Mouse (Mus musculus): ENCODE data around the gene Sun1.

Gene Sun1

DNA sequence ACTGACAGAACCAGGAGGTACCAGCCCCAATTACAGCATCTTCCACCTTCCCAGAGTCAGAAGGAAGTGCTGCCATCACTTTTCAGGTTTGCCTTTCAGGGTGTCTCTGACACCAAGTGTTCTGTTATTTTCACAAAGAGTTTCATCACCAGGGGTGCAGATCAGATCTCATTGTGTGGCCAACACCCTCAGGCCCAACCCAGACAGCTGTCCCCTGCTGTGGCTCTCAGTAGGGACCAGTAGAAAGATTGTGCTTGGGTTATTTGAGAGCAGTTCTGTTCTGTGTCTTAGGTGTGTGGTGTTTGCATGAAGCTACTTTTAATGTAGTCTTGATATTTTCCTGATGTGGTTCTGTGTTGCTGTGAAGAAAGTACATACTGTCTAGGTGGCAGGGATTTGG lies 7.7 kb downstream of the Sun1 start:
- no peak for DNase-seq (ENCODE audit: low spot score)

- no peak for DNase-seq (ENCODE audit: low spot score)
Observed at GRCm38 (mm10) chr5:139208871-139209684, 8.6 kb downstream of the Sun1 start.

DNA sequence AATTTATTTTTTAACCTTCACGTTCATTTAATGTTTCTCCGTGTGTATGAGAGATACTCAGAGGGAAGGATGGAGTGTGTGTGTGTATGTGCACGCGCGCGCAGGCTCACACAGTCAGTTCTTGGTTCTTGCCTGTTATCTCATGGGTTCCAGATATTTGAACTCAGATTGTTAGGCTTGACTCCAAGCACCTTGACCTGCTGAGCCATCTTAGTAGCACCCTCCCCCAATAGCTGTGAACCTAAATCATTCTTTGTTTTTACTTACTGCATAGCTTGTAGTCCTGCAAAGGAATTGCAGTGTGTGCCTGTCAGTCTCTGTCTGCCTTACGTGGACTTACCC lies 9.2 kb downstream of the Sun1 start:
- no peak for DNase-seq (ENCODE audit: low spot score)

GRCm38 (mm10) chr5:139211737-139212385 lies 11.4 kb downstream of the Sun1 start:
- DNase-seq (ENCODE audit: low spot score) = no peak

DNA sequence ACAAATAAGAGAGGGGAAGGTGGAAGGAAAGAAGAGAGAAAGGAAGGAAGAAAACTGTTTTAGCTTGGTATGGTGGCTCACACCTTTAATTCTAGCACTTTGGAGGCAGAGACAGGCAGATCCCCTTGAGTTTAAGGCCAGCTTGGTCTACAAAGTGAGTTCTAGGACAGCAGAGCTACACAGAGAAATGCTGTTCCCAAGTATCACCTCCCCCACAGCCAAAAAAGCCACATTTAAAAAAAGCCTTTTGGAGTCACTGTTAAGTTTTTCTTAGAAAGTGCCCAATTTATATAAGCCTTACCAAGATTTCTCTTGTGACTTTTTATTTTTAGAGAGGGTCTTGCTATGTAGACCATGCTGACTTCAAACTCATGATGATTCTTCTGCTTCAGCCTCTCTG lies 13.9 kb downstream of the Sun1 start:
- DNase-seq (ENCODE audit: low spot score) = no peak

DNA sequence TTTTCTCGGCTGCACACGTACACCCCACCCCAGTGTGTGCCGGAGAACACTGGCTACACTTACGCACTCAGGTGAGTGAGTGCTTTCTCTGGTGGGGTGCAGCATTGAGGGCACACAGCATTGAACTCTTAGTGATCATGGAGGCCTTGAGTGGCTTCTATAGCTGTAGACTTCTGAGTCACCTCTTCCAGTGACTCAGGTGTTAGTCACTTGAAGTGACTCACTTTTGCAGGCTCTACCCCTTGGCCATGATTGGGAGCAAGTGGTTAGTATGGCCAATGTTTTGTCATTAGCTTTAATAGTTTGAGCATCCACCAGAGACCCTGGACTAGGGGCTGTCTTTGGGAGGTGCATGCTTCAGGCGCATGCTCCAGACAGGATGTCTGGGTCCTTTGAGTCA lies 14.7 kb downstream of the Sun1 start:
- no peak for DNase-seq (ENCODE audit: low spot score)

- no peak for DNase-seq (ENCODE audit: low spot score)
Observed at GRCm38 (mm10) chr5:139216121-139216520, 15.7 kb downstream of the Sun1 start.

GRCm38 (mm10) chr5:139216774-139217173 lies 16.3 kb downstream of the Sun1 start:
- no peak for DNase-seq (ENCODE audit: low spot score)

DNA sequence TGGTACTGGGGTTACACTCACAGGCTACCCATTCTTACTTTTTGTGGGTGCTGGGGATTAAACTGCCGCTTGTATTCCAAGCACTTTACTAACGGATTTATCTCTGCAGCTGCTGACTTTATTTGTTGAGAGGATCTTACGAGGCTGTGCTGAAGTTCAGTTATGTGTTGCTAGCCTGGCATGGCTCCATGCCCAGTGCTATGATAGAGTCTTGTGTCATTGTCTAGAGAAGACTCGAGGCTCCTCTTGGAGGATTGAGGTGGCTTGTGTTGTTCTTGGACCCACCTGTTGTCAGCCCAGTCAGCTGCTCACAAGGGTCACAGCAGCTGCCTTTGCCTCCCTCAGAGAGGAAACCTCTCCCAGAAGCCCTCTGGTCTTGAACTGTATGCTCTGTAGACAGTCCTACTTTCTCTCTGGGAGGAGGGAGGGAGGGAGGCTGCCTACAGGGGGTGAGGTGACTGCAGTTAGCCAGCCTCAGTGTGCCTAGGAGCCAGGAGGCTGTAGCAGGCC lies 19.6 kb downstream of the Sun1 start:
- no peak for DNase-seq (ENCODE audit: low spot score)

DNA sequence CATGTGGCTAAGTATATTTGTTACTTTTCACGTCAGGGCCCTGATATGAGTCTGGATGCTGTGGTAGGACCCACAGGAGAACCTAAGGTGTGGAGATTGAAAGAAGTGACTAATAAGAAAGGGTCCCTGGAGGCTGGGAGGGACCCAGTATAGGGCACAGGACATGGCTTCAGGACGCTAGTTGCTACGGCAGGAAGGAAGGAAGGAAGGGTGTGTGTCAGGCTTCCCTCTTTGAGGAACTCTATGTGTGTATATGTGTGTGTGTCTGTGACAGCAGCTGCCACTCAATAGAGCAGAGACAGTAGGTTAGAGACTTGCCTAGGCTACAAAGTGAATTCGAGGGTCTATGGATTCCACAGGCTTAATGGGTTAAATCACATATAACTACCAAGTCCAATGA lies 20.2 kb downstream of the Sun1 start:
- no peak for DNase-seq (ENCODE audit: low spot score)

GRCm38 (mm10) chr5:139223331-139223730 lies 22.9 kb downstream of the Sun1 start:
- DNase-seq (ENCODE audit: low spot score) = no peak

DNA sequence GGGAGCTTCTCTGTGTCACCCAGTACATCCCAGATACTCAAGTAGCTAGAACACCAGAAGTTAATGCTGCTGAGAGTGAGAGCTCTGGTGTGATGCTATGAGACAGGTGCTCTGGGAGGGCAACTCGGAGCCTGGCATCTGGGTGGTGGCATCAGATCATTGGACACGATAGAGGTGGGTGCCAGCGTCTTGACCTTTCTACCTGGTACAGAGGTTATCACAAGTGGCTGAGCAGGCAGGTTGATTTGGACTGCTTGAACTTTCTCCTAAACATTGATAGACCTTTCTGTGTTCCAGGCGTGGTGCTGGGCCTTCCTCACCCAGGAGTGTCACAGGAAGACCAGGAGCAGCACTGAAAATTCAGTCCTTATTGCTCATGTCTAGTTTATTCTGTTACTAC lies 26.8 kb downstream of the Sun1 start:
- DNase-seq (ENCODE audit: low spot score) = no peak

GRCm38 (mm10) chr5:139227645-139228044 lies 27.2 kb downstream of the Sun1 start:
- no peak for DNase-seq (ENCODE audit: low spot score)

- DNase-seq (ENCODE audit: low spot score) = no peak
Observed at GRCm38 (mm10) chr5:139228318-139228717, 27.9 kb downstream of the Sun1 start.

- DNase-seq (ENCODE audit: low spot score) = no peak
Observed at GRCm38 (mm10) chr5:139229716-139230115, 29.3 kb downstream of the Sun1 start.

GRCm38 (mm10) chr5:139232083-139232482 lies 31.6 kb downstream of the Sun1 start:
- no peak for DNase-seq (ENCODE audit: low spot score)

DNA sequence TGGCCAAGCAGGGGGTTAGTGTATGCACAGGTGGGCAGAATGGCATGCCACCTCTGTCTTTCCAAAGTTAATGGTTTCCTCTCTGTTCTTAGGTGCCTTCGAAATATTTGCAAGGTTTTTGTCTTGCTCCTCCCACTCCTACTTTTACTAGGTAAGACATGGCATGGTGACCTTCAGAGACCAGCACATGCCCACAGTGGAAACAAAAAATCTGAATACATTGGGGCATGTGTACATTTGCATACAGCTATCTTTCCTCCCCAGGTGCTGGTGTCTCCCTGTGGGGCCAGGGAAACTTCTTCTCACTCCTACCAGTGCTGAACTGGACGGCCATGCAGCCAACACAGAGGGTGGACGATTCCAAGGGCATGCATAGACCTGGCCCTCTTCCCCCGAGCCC lies 34.0 kb downstream of the Sun1 start:
- DNase-seq (ENCODE audit: low spot score) = no peak

- DNase-seq (ENCODE audit: low spot score) = no peak
Observed at GRCm38 (mm10) chr5:139237436-139237835, 37.0 kb downstream of the Sun1 start.

DNA sequence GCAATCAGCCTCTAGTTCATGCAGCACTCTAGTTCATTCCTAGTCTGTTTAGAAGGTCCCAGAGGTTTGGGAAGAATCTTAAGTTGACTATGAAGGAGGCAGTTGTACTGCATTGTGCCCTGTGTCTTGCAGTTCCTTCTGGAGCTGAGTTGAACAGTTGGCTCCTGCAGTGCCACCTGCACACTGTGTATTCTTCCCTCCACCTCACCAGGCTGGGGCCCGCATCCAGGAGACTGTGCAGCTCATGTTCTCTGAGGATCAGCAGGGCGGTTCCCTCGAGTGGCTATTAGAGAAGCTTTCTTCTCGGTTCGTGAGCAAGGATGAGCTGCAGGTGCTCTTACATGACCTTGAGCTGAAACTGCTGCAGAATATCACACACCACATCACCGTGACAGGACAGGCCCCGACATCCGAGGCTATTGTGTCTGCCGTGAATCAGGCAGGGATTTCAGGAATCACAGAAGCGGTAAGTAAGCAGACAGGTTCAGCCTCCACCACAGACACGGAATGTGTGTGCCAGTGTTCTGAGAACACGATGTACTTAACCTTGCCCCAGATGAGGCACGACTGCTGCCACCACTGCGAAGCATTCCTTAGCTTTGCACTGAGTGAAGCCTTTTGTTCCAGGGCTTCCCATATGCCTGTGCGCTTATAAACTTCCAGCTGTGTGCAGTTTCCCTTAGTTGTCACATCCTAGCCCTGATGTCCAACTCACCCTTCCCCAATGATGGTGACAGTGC lies 40.8 kb downstream of the Sun1 start:
- DNase-seq (ENCODE audit: low spot score) = no peak

DNA sequence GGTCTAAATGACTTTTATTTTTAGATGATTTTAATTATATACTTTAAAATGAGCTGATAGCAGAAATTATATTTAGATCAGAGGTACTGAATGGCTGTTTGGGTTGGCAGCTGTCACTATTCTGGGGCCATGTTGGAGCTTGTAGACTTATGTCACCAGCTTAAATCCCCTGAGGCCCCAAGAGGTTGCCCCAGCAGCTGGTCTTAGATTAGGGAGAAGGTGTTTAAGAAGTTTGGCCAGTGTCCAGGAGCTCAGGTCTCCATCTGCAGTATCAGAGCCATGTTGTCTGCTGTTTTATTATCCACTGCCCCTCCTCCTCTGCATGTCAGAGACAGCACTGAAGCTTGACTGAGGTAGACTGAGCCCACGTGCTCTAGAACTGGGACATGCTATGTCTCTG lies 42.9 kb downstream of the Sun1 start:
- DNase-seq (ENCODE audit: low spot score) = no peak

- no peak for DNase-seq (ENCODE audit: low spot score)
Observed at GRCm38 (mm10) chr5:139247767-139248166, 47.3 kb downstream of the Sun1 start.

DNA sequence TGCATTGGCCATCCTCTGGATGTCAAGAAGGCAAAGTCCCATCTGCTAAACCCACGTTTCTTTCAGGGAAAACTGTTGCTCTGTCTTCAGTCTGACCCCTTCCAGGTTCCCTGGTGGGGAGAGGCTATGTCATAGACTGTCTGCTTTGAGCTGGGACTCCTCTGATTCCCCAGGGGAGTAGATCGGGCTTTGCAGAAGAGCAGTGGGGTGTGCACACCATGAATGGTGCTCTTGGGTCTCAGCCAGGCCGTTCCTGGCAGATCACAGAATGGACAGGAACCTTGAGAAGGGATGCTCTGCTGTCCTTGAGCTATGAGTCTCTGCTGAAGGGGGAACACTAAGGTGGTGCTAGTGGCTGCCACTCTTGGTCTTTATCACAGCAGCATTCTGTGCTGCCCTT lies 48.4 kb downstream of the Sun1 start:
- DNase-seq (ENCODE audit: low spot score) = no peak

DNA sequence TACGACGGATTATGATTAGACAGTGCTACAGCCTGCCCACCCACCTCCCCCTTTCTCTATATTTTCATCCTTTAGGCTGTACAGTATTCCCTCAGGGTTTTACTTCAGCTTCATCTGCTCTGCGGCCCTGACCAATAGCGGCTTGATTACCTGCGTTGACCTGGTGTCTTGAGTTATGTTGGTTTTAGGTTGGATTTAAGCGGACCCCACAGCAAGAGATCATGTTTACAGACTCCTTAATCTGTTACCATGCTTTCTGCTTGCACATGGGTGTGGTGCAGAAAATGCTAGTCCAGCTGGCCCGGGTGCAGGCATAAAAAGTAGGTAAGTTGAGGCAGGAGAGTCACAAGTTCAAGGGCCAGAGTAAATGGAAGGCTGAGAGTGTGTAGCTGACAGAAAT lies 50.8 kb downstream of the Sun1 start:
- DNase-seq (ENCODE audit: low spot score) = no peak

All from layer of hippocampus, adult 9-10 months (tissue).